Mouse (Mus musculus) left cerebral cortex, postnatal 4 days (tissue): Measurements from ENCODE around the gene F11r. TPM values are rescaled to one million over a fixed set of nuclear protein-coding genes. Genes with fewer than 3 reads are reported as not detected.

Experiments used
- DNase-seq: peaks from one replicate; pipeline ENCODE4 v3.0.0-alpha.2; 2022
- intact Hi-C: fragments of 180-260 bp; cut with DNase I; formaldehyde crosslinking; loops from one replicate; pipeline ENCODE4 v1.15.1; 2025
- total RNA-seq, 2 experiments: library from RNA; stranded (reverse); gene quantifications; 2 replicates each; pipeline ENCODE4 v1.2.3; 2021

F11r gene
- total RNA-seq, 2 experiments from 2014 or later, result 4.9 to 6.2 TPM

DNA sequence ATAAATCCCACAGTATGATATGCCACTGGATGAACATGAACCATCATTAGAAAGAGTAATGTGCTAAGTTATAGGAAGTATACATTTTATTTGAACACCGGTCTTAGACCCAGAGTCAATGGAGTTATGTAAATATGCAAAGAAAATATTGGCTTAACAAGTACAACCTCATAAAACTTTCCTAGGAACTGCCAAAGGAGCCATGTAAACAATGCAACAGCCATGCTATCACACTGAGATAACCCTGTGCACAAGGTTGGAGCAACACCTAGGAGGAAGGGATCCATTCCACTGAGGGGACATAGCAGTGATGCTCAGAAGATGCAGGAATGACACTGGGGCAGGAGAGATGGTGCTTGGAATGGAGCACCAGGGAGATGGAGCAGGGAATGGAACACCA is 76.4 kb downstream of the F11r start:
- DNase-seq, result no peak
- intact Hi-C loops, result no loop called here

Other genes with a start within 250 kb of the F11r start
- 10 to 100 TPM in 1 of 2 experiments, 1 to 10 TPM in 1; 9.0 to 11.3 TPM for gene Pcp4l1, start 241.3 kb upstream of the F11r start, total RNA-seq
- not detected for gene Nr1i3, start 223.6 kb upstream of the F11r start, total RNA-seq
- 10 to 100 TPM; 50.7 to 56.9 TPM for gene Tomm40l, start 215.0 kb upstream of the F11r start, total RNA-seq
- 1 to 10 TPM; 2.6 to 3.0 TPM for gene Apoa2, start 212.5 kb upstream of the F11r start, total RNA-seq
- gene Fcer1g, start 203.2 kb upstream of the F11r start, total RNA-seq, result 1 to 10 TPM; 7.1 to 8.0 TPM
- gene Adamts4, start 187.1 kb upstream of the F11r start, total RNA-seq, result 1 to 10 TPM; 4.2 to 5.3 TPM
- gene Ndufs2, start 186.1 kb upstream of the F11r start, total RNA-seq, result 100 to 1,000 TPM; 183 to 186 TPM
- gene B4galt3, start 167.2 kb upstream of the F11r start, total RNA-seq, result 10 to 100 TPM; 74.2 to 87.8 TPM
- gene Ppox, start 156.3 kb upstream of the F11r start, total RNA-seq, result 10 to 100 TPM; 19.6 to 25.4 TPM
- gene Usp21, start 149.5 kb upstream of the F11r start, total RNA-seq, result 10 to 100 TPM; 60.4 to 66.4 TPM
- gene Ufc1, start 142.5 kb upstream of the F11r start, total RNA-seq, result 10 to 100 TPM; 91.2 to 93.4 TPM
- 10 to 100 TPM; 38.4 to 45.9 TPM for gene Dedd, start 108.4 kb upstream of the F11r start, total RNA-seq
- gene Nit1, start 91.9 kb upstream of the F11r start, total RNA-seq, result 10 to 100 TPM; 35.3 to 36.8 TPM
- 100 to 1,000 TPM; 112 to 125 TPM for gene Pfdn2, start 91.9 kb upstream of the F11r start, total RNA-seq
- gene Klhdc9, start 76.7 kb upstream of the F11r start, total RNA-seq, result 1 to 10 TPM; 4.4 to 4.8 TPM
- gene Nectin4, start 67.4 kb upstream of the F11r start, total RNA-seq, result 1 to 10 TPM in 1 of 2 experiments, under 1 TPM in 1; 0.88 to 1.2 TPM
- 1 to 10 TPM in 1 of 2 experiments, under 1 TPM in 1; 0.98 to 1.6 TPM for gene Arhgap30, start 48.6 kb upstream of the F11r start, total RNA-seq
- gene Usf1, start 26.2 kb upstream of the F11r start, total RNA-seq, result 100 to 1,000 TPM; 130 to 141 TPM
- gene Tstd1, start 18.7 kb upstream of the F11r start, total RNA-seq, result 1 to 10 TPM; 2.9 to 5.8 TPM
- 10 to 100 TPM; 10.5 to 10.9 TPM for gene Alyref2, start 65.9 kb downstream of the F11r start, total RNA-seq
- not detected for gene Itln1, start 97.8 kb downstream of the F11r start, total RNA-seq
- under 1 TPM; 0.08 to 0.22 TPM for gene Cd244a, start 121.7 kb downstream of the F11r start, total RNA-seq
- gene Ly9, start 169.9 kb downstream of the F11r start, total RNA-seq, result under 1 TPM in 1 of 2 experiments, not detected in 1; 0.22 TPM
- not detected for gene Slamf7, start 215.5 kb downstream of the F11r start, total RNA-seq
- under 1 TPM in 1 of 2 experiments, not detected in 1; 0.32 TPM for gene Cd48, start 244.5 kb downstream of the F11r start, total RNA-seq